In genomic region chr13:112458016-112458415, GRCm38 (mm10) we compare ENCODE assay signal across 22 mouse cellular contexts.
"Had no signal": no experiment of that assay in that cellular context is flagged by ENCODE, and none has a peak within 500 bp of the region (broad histone marks: within the 10 kb centered on the region; RNA-seq: fewer than 3 reads in every experiment).

No protein-coding gene starts in this region.

- H3K27ac ChIP-seq: left cerebral cortex, adult 2 months; limb, embryonic 12.5 days; limb, embryonic 15.5 days; liver, embryonic 15.5 days; macrophage; midbrain, embryonic 13.5 days; neural tube, embryonic 13.5 days; stomach, embryonic 15.5 days had no signal

- H3K9ac ChIP-seq: limb, embryonic 12.5 days; limb, embryonic 15.5 days; liver, embryonic 15.5 days; midbrain, embryonic 13.5 days; neural tube, embryonic 13.5 days; stomach, embryonic 15.5 days had no signal

- H3K9me3 ChIP-seq: limb, embryonic 12.5 days; limb, embryonic 15.5 days; liver, embryonic 15.5 days; midbrain, embryonic 13.5 days; neural tube, embryonic 13.5 days; stomach, embryonic 15.5 days had no signal

- H3K36me3 ChIP-seq: limb, embryonic 12.5 days; limb, embryonic 15.5 days; liver, embryonic 15.5 days; midbrain, embryonic 13.5 days; neural tube, embryonic 13.5 days; stomach, embryonic 15.5 days had no signal

- H3K4me2 ChIP-seq: limb, embryonic 12.5 days; limb, embryonic 15.5 days; liver, embryonic 11.5 days; liver, embryonic 15.5 days; midbrain, embryonic 13.5 days; neural tube, embryonic 13.5 days; stomach, embryonic 15.5 days had no signal

- H3K27me3 ChIP-seq: limb, embryonic 12.5 days; limb, embryonic 15.5 days; midbrain, embryonic 13.5 days; neural tube, embryonic 13.5 days; stomach, embryonic 15.5 days had no signal

- H3K4me3 ChIP-seq: left cerebral cortex, adult 2 months; limb, embryonic 12.5 days; limb, embryonic 15.5 days; liver, embryonic 15.5 days; midbrain, embryonic 13.5 days; myocyte; neural tube, embryonic 13.5 days; stomach, embryonic 15.5 days had no signal

- ATAC-seq: intestine, embryonic 16.5 days; midbrain, embryonic 13.5 days had no signal

- DNase-seq: kidney, adult 8-10 months; kidney, postnatal 36 days; layer of hippocampus, postnatal 36 days; left cerebral cortex, postnatal 4 days; lung, adult 2 months; lung, postnatal 14 days; retina, postnatal 1 day; right cerebral cortex, postnatal 25 days; spleen, adult 18-20 months; thymus, adult 18-20 months; thymus, postnatal 36 days had no signal
